Mouse (Mus musculus) frontal cortex, adult (tissue): Measurements from ENCODE around the gene Cpsf6.
"Not testable (repeated sequence)": the region's sequence is repeated elsewhere in the genome, so short reads cannot be mapped to it uniquely, and the experiment has no call there.

Experiments used
- ATAC-seq: cut with Nextera tagmentation; 2 replicates; pipeline ENCODE4 v1.9.2; 2017; ENCODE audit warnings: mild to moderate bottlenecking, moderate library complexity, mixed read lengths; ENCODE audit not compliant: low TSS enrichment

The Cpsf6 gene

GRCm38 (mm10) chr10:117400246-117400954 is 20.6 kb upstream of the Cpsf6 start:
- ATAC-seq = no peak

GRCm38 (mm10) chr10:117399839-117400238 is 20.0 kb upstream of the Cpsf6 start:
- ATAC-seq = no peak

- ATAC-seq = no peak
Observed at GRCm38 (mm10) chr10:117399196-117399595, 19.4 kb upstream of the Cpsf6 start.

- ATAC-seq = no peak
Observed at GRCm38 (mm10) chr10:117398044-117398780, 18.4 kb upstream of the Cpsf6 start.

- peak; percentile 55 for ATAC-seq
Observed at GRCm38 (mm10) chr10:117397106-117397625, 17.4 kb upstream of the Cpsf6 start.

- ATAC-seq = no peak
Observed at GRCm38 (mm10) chr10:117396386-117397048, 16.7 kb upstream of the Cpsf6 start.

GRCm38 (mm10) chr10:117395801-117396200 is 16.0 kb upstream of the Cpsf6 start:
- no peak for ATAC-seq

GRCm38 (mm10) chr10:117394738-117395550 is 15.1 kb upstream of the Cpsf6 start:
- ATAC-seq = no peak

- ATAC-seq = no peak
Observed at GRCm38 (mm10) chr10:117393891-117394395, 14.1 kb upstream of the Cpsf6 start.

GRCm38 (mm10) chr10:117393196-117393890 is 13.5 kb upstream of the Cpsf6 start:
- 0 out of 2 replicates have a peak, but pooled peaks have one; percentile 41 for ATAC-seq

- no peak for ATAC-seq
Observed at GRCm38 (mm10) chr10:117392832-117393195, 13.0 kb upstream of the Cpsf6 start.

GRCm38 (mm10) chr10:117392397-117392796 is 12.6 kb upstream of the Cpsf6 start:
- ATAC-seq = not testable (repeated sequence)

GRCm38 (mm10) chr10:117391801-117392200 is 12.0 kb upstream of the Cpsf6 start:
- ATAC-seq = no peak

GRCm38 (mm10) chr10:117391057-117391456 is 11.2 kb upstream of the Cpsf6 start:
- no peak for ATAC-seq

- ATAC-seq = peak; percentile 44; the same call in 1 of the 2 replicates
Observed at GRCm38 (mm10) chr10:117389904-117390875, 10.4 kb upstream of the Cpsf6 start.

- ATAC-seq = no peak
Observed at GRCm38 (mm10) chr10:117389371-117389740, 9.5 kb upstream of the Cpsf6 start.

- no peak for ATAC-seq
Observed at GRCm38 (mm10) chr10:117388637-117389370, 9.0 kb upstream of the Cpsf6 start.

GRCm38 (mm10) chr10:117387961-117388636 is 8.3 kb upstream of the Cpsf6 start:
- not testable (repeated sequence) for ATAC-seq
